Comparison of ENCODE assay signal across 1 mouse cellular context in the genomic region with DNA sequence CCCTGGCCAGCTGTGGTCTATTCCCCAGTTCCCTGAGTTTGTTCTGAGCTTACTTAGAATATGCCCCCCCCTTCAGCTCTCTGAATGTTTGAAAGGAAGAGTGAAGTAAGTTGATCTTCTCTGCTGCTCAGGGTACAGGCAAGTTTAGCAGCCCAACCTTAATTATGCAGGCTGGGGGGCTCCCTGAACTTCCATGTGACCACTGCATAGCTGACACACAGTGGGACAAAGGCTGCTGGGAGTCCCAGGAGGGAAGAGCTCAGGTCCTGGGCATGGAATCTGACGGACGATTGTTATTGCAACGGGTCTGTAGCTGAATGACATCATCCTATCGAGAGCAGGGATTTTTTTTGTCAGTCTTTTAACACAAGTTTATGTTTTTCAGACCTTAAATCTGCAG.
TF ChIP-seq lines count a peak whose summit lies in the region.

No protein-coding gene starts in this region.

TF ChIP-seq in CH12.LX, 34 proteins besides CTCF, POLR2A, EP300 and RAD21:
- no peak for TF ChIP-seq JUND (conservative IDR thresholded peaks at IDR 0.05; ENCODE audit: low read depth, low read length)
- TF ChIP-seq CHD2 (IDR thresholded peaks at IDR 0.05; ENCODE audit: low read length), result no peak
- no peak for TF ChIP-seq ETS1 (conservative IDR thresholded peaks at IDR 0.05; ENCODE audit: low read depth, low read length)
- no peak for TF ChIP-seq UBTF (IDR thresholded peaks at IDR 0.05; ENCODE audit: low read depth, low read length)
- no peak for TF ChIP-seq MXI1 (IDR thresholded peaks at IDR 0.05; ENCODE audit: low read depth, low read length)
- no peak for TF ChIP-seq E2F4 (IDR thresholded peaks at IDR 0.05; ENCODE audit: insufficient replicate concordance, low read depth, low read length)
- no peak for TF ChIP-seq TBP (conservative IDR thresholded peaks at IDR 0.05; ENCODE audit: low read depth, low read length)
- no peak for TF ChIP-seq GABPA (IDR thresholded peaks at IDR 0.05; ENCODE audit: insufficient replicate concordance, low read depth, low read length)
- TF ChIP-seq MAFK (IDR thresholded peaks at IDR 0.05; ENCODE audit: insufficient replicate concordance, low read length), result no peak
- TF ChIP-seq ELF1 (IDR thresholded peaks at IDR 0.05; ENCODE audit: low read depth, low read length), result no peak
- no peak for TF ChIP-seq USF1 (IDR thresholded peaks at IDR 0.05; ENCODE audit: low read depth, low read length)
- TF ChIP-seq JUN (IDR thresholded peaks at IDR 0.05; ENCODE audit: insufficient read depth, low read depth, low read length), result no peak
- no peak for TF ChIP-seq USF2 (conservative IDR thresholded peaks at IDR 0.05; ENCODE audit: low read depth, low read length)
